Mouse (Mus musculus): ENCODE data around the gene Vipr1. TPM values are rescaled to one million over a fixed set of nuclear protein-coding genes. Genes with fewer than 3 reads are reported as not detected.
"Not testable (repeated sequence)": the region's sequence is repeated elsewhere in the genome, so short reads cannot be mapped to it uniquely, and the experiment has no call there.

The Vipr1 gene
- under 1 TPM; 0.30 to 0.67 TPM for total RNA-seq (2021)
- long read RNA-seq, experiment 1 = 0 reads
- long read RNA-seq, experiment 2, full-length matches to known transcripts = 1 of 1 reads
- long read RNA-seq, experiment 2, partial matches to known transcripts = 0 of 1 reads
- long read RNA-seq, experiment 2, other reads (novel, unspliced or antisense) = 0 of 1 reads

- peak; percentile 58 for DNase-seq (ENCODE audit: low spot score in 2 of 2)
Observed at GRCm38 (mm10) chr9:121642401-121643181, at the start of gene Vipr1. Gene Vipr1 (plus strand): TSS chr9:121642716.

GRCm38 (mm10) chr9:121592948-121593550 is 49.5 kb upstream of the Vipr1 start:
- no peak for DNase-seq (ENCODE audit: low spot score in 2 of 2)

- not testable (repeated sequence) for DNase-seq (ENCODE audit: low spot score in 2 of 2)
Observed at GRCm38 (mm10) chr9:121593768-121594167, 48.7 kb upstream of the Vipr1 start.

GRCm38 (mm10) chr9:121594771-121595170 is 47.7 kb upstream of the Vipr1 start:
- no peak for DNase-seq (ENCODE audit: low spot score in 2 of 2)

- DNase-seq (ENCODE audit: low spot score in 2 of 2) = no peak
Observed at GRCm38 (mm10) chr9:121598106-121598505, 44.4 kb upstream of the Vipr1 start.

- DNase-seq (ENCODE audit: low spot score in 2 of 2) = no peak
Observed at GRCm38 (mm10) chr9:121599551-121599950, 43.0 kb upstream of the Vipr1 start.

GRCm38 (mm10) chr9:121600201-121600860 is 42.2 kb upstream of the Vipr1 start:
- DNase-seq (ENCODE audit: low spot score in 2 of 2) = no peak

- no peak for DNase-seq (ENCODE audit: low spot score in 2 of 2)
Observed at GRCm38 (mm10) chr9:121600861-121601427, 41.6 kb upstream of the Vipr1 start.

- DNase-seq (ENCODE audit: low spot score in 2 of 2) = no peak
Observed at GRCm38 (mm10) chr9:121602381-121602780, 40.1 kb upstream of the Vipr1 start.

GRCm38 (mm10) chr9:121605414-121606278 is 36.9 kb upstream of the Vipr1 start:
- DNase-seq (ENCODE audit: low spot score in 2 of 2) = peak; percentile 63 to 66

GRCm38 (mm10) chr9:121606498-121607096 is 35.9 kb upstream of the Vipr1 start:
- no peak for DNase-seq (ENCODE audit: low spot score in 2 of 2)

- DNase-seq (ENCODE audit: low spot score in 2 of 2) = no peak
Observed at GRCm38 (mm10) chr9:121609381-121609780, 33.1 kb upstream of the Vipr1 start.

- DNase-seq (ENCODE audit: low spot score in 2 of 2) = no peak
Observed at GRCm38 (mm10) chr9:121613192-121613591, 29.3 kb upstream of the Vipr1 start.

GRCm38 (mm10) chr9:121614241-121614757 is 28.2 kb upstream of the Vipr1 start:
- no peak for DNase-seq (ENCODE audit: low spot score in 2 of 2)

GRCm38 (mm10) chr9:121616471-121616870 is 26.0 kb upstream of the Vipr1 start:
- no peak for DNase-seq (ENCODE audit: low spot score in 2 of 2)

- DNase-seq (ENCODE audit: low spot score in 2 of 2) = no peak
Observed at GRCm38 (mm10) chr9:121619441-121619840, 23.1 kb upstream of the Vipr1 start.

GRCm38 (mm10) chr9:121623235-121623634 is 19.3 kb upstream of the Vipr1 start:
- DNase-seq (ENCODE audit: low spot score in 2 of 2) = no peak

- DNase-seq (ENCODE audit: low spot score in 2 of 2) = no peak
Observed at GRCm38 (mm10) chr9:121624920-121625319, 17.6 kb upstream of the Vipr1 start.

GRCm38 (mm10) chr9:121630627-121631026 is 11.9 kb upstream of the Vipr1 start:
- DNase-seq (ENCODE audit: low spot score in 2 of 2) = no peak

GRCm38 (mm10) chr9:121631946-121632345 is 10.6 kb upstream of the Vipr1 start:
- DNase-seq (ENCODE audit: low spot score in 2 of 2) = no peak

Measured in adrenal gland, adult 18-20 months (tissue).